Mouse (Mus musculus) adrenal gland (tissue): ENCODE measurements around the gene Smyd2.

Experiments
- intact Hi-C: fragments of 180-260 bp; cut with DNase I; formaldehyde crosslinking; loops from one replicate; pipeline ENCODE4 v1.15.1; 2025

Gene Smyd2

GRCm38 (mm10) chr1:189920701-189921567, 1.2 kb downstream of the Smyd2 start:
- intact Hi-C loops = loop anchor here (10.0 kb wide), 1 partner anchor 896 kb away; no protein-coding TSS in a partner anchor

GRCm38 (mm10) chr1:189919756-189920155, 2.4 kb downstream of the Smyd2 start:
- intact Hi-C loops = loop anchor here (10.0 kb wide), 1 partner anchor 895 kb away; no protein-coding TSS in a partner anchor

- intact Hi-C loops = no loop called here
Measured at GRCm38 (mm10) chr1:189917126-189917500, 5.0 kb downstream of the Smyd2 start.

- intact Hi-C loops = no loop called here
Measured at GRCm38 (mm10) chr1:189916422-189917125, 5.6 kb downstream of the Smyd2 start.

DNA sequence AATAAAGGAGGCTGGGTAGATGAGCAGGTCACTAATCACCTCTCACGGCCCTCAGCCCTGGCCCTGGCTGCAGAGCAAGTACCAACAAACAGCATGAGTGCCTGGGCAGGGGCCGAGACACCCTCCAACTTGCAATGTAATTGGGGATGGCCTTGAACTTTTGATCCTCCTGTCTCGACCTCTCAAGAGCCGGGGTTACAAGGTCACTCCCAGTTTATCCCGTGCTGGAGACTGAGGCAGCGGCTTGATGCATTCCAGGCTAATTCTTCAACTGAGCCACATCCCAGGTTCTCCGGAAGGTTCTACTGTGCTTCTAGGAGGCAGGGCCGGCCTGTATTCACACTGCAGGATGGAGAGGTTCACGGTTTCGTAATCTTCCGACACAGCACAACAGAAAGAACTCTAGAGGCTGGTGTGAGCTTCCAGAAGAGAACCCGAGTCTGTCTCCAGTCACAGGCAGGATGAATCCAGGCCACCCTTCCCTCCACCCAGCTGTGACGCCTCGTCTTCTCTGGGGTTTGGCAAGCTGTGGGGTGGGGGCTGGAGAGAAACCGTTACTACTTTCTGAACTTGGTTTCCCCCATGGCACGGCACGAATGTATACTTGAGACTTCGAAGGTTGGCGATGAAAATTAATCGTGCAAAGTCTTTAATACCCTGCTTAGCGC, 8.9 kb downstream of the Smyd2 start:
- intact Hi-C loops = no loop called here

DNA sequence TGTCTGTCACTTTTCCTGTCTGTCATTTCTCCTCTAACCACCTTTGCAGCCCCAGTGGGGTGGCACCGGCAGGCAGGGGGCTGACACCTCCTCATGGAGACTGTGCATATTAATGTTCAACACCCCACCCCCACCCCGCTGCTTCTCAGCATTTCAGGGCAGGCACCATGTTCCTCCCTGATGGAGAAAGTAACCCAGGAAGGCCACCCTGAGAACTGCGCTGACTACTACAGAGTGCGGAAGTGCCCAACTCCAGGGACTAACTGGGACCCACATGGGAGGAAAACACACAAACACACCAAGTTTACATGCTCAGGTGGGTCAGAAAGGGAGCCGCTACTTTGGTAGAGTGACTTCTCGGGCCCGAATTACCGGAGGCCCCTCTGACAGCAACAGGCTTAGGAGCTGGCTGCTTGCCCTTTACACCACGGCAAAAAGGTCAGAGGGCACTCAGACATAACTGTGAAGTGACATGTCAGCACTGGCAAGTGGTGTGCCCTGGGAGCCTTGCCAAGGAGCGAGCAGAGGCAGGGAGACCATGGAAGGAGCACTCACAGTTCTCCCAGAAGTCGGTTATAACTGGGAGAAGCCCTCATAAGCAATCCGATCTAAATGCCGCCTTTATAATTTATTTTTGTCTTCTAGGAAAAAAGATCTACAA, 11.3 kb downstream of the Smyd2 start:
- intact Hi-C loops = no loop called here

DNA sequence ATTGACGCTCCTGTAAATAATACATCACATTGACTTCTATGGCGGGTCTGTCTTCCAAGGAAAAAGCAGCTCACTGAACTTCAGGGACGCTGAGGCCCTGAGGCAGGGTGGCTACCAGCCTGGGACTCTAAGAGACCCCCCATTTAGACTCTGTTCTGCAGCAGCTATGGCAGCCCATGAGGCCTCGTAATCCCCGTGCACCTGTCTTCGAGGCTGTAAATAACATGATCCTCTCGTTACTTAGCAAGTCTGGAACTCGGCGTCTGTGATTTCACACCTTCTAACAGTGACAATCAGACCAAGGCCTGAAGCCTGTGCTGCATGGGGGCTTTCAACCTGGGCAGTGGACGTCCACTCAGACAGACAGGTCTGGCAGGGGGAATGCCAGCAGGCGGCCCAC, 19.0 kb downstream of the Smyd2 start:
- intact Hi-C loops = no loop called here

GRCm38 (mm10) chr1:189902413-189902812, 19.8 kb downstream of the Smyd2 start:
- intact Hi-C loops = no loop called here

DNA sequence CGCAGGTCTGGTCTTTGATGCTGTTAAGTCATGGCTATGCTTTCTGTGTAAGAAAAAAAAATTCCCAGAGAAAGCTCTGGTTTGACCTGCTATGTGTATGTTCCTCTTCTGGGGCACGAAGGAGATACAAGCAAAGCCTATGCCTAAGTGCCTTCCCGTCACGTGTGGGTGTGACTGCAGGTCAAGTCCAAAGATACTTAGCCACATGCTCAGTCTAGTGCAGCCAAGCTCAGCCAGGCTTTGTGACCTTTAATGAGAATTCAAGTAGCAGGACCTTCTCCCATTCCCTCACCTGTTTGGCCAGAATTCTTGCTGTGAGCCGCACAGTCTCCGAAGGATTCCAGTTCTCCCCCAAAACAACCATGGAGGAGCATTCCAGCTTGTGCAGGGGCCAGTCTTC, 22.6 kb downstream of the Smyd2 start:
- intact Hi-C loops = no loop called here

GRCm38 (mm10) chr1:189898708-189899107, 23.5 kb downstream of the Smyd2 start:
- intact Hi-C loops = no loop called here

DNA sequence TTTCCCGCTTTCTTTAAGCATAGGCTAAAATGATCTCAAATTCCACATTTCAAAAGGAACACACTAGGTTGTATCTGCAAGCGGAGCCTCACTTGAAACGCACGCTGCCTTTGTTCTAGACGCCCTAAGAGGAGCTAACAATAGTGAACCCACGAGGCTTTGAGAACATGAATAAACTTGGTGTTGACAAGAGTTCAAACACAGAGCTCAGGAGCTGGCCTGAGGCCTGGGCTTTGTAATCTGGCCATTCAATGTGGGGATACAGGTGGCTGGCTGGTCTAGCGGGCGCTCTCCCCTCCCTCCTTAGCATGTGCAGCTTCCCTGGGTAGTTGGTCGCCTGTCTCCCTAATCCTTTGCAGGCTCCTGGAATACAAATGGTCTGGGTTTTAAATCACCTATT, 24.3 kb downstream of the Smyd2 start:
- intact Hi-C loops = no loop called here

DNA sequence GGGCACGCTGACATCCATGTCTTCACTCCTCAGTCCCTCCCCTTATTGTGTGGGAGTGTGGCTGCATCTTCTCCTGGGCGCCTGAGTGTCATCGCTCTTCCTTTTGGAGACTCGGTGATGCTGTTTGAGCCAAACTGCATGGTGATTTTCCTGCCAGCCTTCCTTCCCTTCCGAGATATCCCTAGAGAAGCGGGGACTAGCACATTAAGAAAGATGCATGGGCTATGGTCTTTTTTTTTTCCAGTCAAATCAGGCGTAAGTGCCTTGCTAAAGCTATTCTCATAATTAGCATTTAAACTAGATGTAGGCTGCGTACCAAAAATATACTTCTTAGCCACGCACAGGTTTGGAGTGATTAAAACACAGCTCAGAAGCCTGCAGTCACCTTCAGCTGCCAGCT, 28.0 kb downstream of the Smyd2 start:
- intact Hi-C loops = no loop called here

- intact Hi-C loops = no loop called here
Measured at GRCm38 (mm10) chr1:189888749-189889148, 33.4 kb downstream of the Smyd2 start.

DNA sequence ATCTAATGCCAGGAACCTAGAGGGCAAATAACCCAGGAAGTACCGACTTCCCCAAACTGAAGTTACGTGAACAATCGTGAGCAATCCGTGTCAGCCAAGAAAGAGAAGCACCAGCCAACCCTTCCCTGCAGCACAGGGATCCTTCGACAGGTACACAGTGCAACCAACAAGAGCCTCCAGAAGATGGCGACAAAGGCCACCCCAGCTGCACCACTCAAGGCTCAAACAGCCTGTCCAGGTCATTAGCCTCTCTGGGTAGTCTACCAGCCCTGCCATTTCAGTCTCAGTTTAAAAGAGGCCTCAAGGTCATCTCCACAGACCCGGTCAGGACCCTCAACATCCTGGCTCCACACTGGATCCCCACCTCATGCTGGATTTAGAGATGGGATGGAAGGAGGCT, 34.6 kb downstream of the Smyd2 start:
- intact Hi-C loops = loop anchor here (2.0 kb wide), 2 partner anchors 35 to 85 kb away; partner anchors contain the start of gene Smyd2

DNA sequence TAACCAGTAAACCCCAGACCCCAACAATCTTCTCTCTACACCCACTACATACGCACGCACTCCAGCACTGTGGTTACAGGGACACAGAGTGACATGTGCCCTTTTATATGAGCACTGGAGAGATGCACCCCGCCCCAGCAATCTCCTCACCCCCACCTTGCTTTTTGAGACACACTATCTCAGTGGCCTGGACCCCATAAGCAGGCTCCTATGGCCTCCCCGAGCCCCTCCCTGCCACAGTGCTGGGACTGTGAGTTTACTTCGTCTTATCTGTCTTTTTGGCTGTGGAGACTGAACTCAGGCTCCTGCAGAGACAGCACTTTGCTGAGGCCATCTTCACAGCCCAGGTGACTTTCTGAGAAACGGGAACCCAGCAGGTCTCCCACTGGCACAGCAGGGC, 36.2 kb downstream of the Smyd2 start:
- intact Hi-C loops = loop anchor here (2.0 kb wide), 2 partner anchors 37 to 87 kb away; partner anchors contain the start of gene Smyd2

- intact Hi-C loops = no loop called here
Measured at GRCm38 (mm10) chr1:189884951-189885350, 37.2 kb downstream of the Smyd2 start.

GRCm38 (mm10) chr1:189883531-189884170, 38.5 kb downstream of the Smyd2 start:
- intact Hi-C loops = loop anchor here (2.0 kb wide), 1 partner anchor 183 kb away; no protein-coding TSS in a partner anchor

DNA sequence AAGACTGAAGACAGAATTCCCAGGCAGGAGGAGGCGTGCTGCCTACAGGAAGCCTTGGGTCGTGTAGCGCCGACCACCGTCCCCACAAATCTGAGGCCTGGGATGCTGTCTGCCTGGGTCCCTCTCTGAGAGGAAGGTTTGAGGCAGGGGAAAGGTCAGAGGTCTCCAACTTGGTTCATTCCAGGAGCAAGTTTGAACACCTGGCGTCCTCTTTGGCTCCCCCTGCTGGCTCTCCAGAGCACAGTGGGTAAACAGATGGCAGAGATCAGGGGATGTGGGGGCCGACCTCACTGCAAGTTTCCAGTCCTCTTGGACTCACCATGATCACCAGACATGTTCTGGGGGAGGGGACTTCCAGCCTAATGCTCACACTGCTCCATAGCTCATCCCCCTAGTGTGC, 39.3 kb downstream of the Smyd2 start:
- intact Hi-C loops = loop anchor here (2.0 kb wide), 1 partner anchor 182 kb away; no protein-coding TSS in a partner anchor

GRCm38 (mm10) chr1:189880745-189881144, 41.4 kb downstream of the Smyd2 start:
- intact Hi-C loops = no loop called here

GRCm38 (mm10) chr1:189879965-189880364, 42.2 kb downstream of the Smyd2 start:
- intact Hi-C loops = no loop called here

GRCm38 (mm10) chr1:189879212-189879611, 43.0 kb downstream of the Smyd2 start:
- intact Hi-C loops = no loop called here
